Mouse (Mus musculus): ENCODE results near the gene Tfe3. TPM values are rescaled to one million over a fixed set of nuclear protein-coding genes. Genes with fewer than 3 reads are reported as not detected.
A peak's percentile ranks its signal among the peaks of the same experiment; 100 is the strongest.

Tfe3 gene
- polyA plus RNA-seq, 1 experiment from 2014 or later, result 15.0 TPM

- 76% methylated on average over 12 of the region's 12 CpGs for WGBS (ENCODE audit: insufficient replicate concordance)
- H3K4me3 ChIP-seq (ENCODE audit: low read depth, low read length), result no peak overlapping the region
- ATAC-seq (replicated peaks; ENCODE audit: insufficient number of reproducible peaks, low FRiP score, low TSS enrichment), result no peak
- H3K9ac ChIP-seq (ENCODE audit: low read depth, low read length), result no peak overlapping the region
- no peak overlapping the region for H3K27ac ChIP-seq (ENCODE audit: low read depth, low read length)
- H3K4me2 ChIP-seq, result no peak overlapping the region
- no peaks in the 10 kb centered on the region for H3K27me3 ChIP-seq (ENCODE audit: control insufficient read depth, insufficient read depth, low read length)
- H3K9me3 ChIP-seq (replicated peaks; ENCODE audit: control insufficient read depth, low read length), result no peaks in the 10 kb centered on the region
- peaks cover 3% of the 10 kb centered on the region; the same call in 1 of the 2 replicates for H3K4me1 ChIP-seq (ENCODE audit: control insufficient read depth, insufficient read depth, low read length)
- peaks cover 2% of the 10 kb centered on the region; the same call in 1 of the 2 replicates for H3K36me3 ChIP-seq (ENCODE audit: control insufficient read depth, insufficient read depth, low read length)
Measured at GRCm38 (mm10) chrX:7725841-7726240, 36.5 kb upstream of the Tfe3 start.

- no peaks in the 10 kb centered on the region for H3K9me3 ChIP-seq (replicated peaks; ENCODE audit: control insufficient read depth, low read length)
- H3K27me3 ChIP-seq (ENCODE audit: control insufficient read depth, insufficient read depth, low read length), result no peaks in the 10 kb centered on the region
- H3K4me2 ChIP-seq, result no peak overlapping the region
- H3K4me1 ChIP-seq (ENCODE audit: control insufficient read depth, insufficient read depth, low read length), result peaks cover 3% of the 10 kb centered on the region; the same call in 1 of the 2 replicates
- no peak for ATAC-seq (replicated peaks; ENCODE audit: insufficient number of reproducible peaks, low FRiP score, low TSS enrichment)
- H3K4me3 ChIP-seq (ENCODE audit: low read depth, low read length), result no peak overlapping the region
- H3K27ac ChIP-seq (ENCODE audit: low read depth, low read length), result no peak overlapping the region
- H3K9ac ChIP-seq (ENCODE audit: low read depth, low read length), result no peak overlapping the region
- WGBS (ENCODE audit: insufficient replicate concordance), result 88% methylated on average over 13 of the region's 13 CpGs
- H3K36me3 ChIP-seq (ENCODE audit: control insufficient read depth, insufficient read depth, low read length), result peaks cover 2% of the 10 kb centered on the region; the same call in 1 of the 2 replicates
Measured at GRCm38 (mm10) chrX:7727176-7727575, 35.2 kb upstream of the Tfe3 start.

- no peaks in the 10 kb centered on the region for H3K27me3 ChIP-seq (ENCODE audit: control insufficient read depth, insufficient read depth, low read length)
- no peak within 1 kb of the TSS for H3K27ac ChIP-seq (ENCODE audit: low read depth, low read length)
- H3K4me3 ChIP-seq (ENCODE audit: low read depth, low read length), result peak within 1 kb of the TSS; percentile 46
- H3K9ac ChIP-seq (ENCODE audit: low read depth, low read length), result peak within 1 kb of the TSS; percentile 58
- peak; percentile 84 for ATAC-seq (replicated peaks; ENCODE audit: insufficient number of reproducible peaks, low FRiP score, low TSS enrichment)
- peak within 1 kb of the TSS; percentile 62 for H3K4me2 ChIP-seq
- WGBS (ENCODE audit: insufficient replicate concordance), result 19% methylated on average over 42 of the region's 42 CpGs
- H3K36me3 ChIP-seq (ENCODE audit: control insufficient read depth, insufficient read depth, low read length), result peaks cover 2% of the 10 kb centered on the region; the same call in 1 of the 2 replicates
- no peaks in the 10 kb centered on the region for H3K9me3 ChIP-seq (replicated peaks; ENCODE audit: control insufficient read depth, low read length)
- no peaks in the 10 kb centered on the region for H3K4me1 ChIP-seq (ENCODE audit: control insufficient read depth, insufficient read depth, low read length)
Measured at GRCm38 (mm10) chrX:7728215-7728921, 34.0 kb upstream of the Tfe3 start, which contains the start of gene Praf2. Gene Praf2, plus strand, starts transcription at chrX:7728439.

GRCm38 (mm10) chrX:7728922-7729265, 33.5 kb upstream of the Tfe3 start:
- 28% methylated on average over 4 of the region's 4 CpGs for WGBS (ENCODE audit: insufficient replicate concordance)
- H3K4me1 ChIP-seq (ENCODE audit: control insufficient read depth, insufficient read depth, low read length), result no peaks in the 10 kb centered on the region
- no peak overlapping the region for H3K27ac ChIP-seq (ENCODE audit: low read depth, low read length)
- peak overlapping the region; percentile 62 for H3K4me2 ChIP-seq
- peaks cover 2% of the 10 kb centered on the region; the same call in 1 of the 2 replicates for H3K36me3 ChIP-seq (ENCODE audit: control insufficient read depth, insufficient read depth, low read length)
- no peak for ATAC-seq (replicated peaks; ENCODE audit: insufficient number of reproducible peaks, low FRiP score, low TSS enrichment)
- H3K27me3 ChIP-seq (ENCODE audit: control insufficient read depth, insufficient read depth, low read length), result no peaks in the 10 kb centered on the region
- no peaks in the 10 kb centered on the region for H3K9me3 ChIP-seq (replicated peaks; ENCODE audit: control insufficient read depth, low read length)
- peak overlapping the region; percentile 46 for H3K4me3 ChIP-seq (ENCODE audit: low read depth, low read length)
- H3K9ac ChIP-seq (ENCODE audit: low read depth, low read length), result peak overlapping the region; percentile 58

- no peaks in the 10 kb centered on the region for H3K9me3 ChIP-seq (replicated peaks; ENCODE audit: control insufficient read depth, low read length)
- H3K9ac ChIP-seq (ENCODE audit: low read depth, low read length), result no peak overlapping the region
- H3K36me3 ChIP-seq (ENCODE audit: control insufficient read depth, insufficient read depth, low read length), result no peaks in the 10 kb centered on the region
- 31% methylated on average over 24 of the region's 26 CpGs for WGBS (ENCODE audit: insufficient replicate concordance)
- H3K4me1 ChIP-seq (ENCODE audit: control insufficient read depth, insufficient read depth, low read length), result no peaks in the 10 kb centered on the region
- no peaks in the 10 kb centered on the region for H3K27me3 ChIP-seq (ENCODE audit: control insufficient read depth, insufficient read depth, low read length)
- peak overlapping the region; percentile 30 for H3K4me2 ChIP-seq
- H3K4me3 ChIP-seq (ENCODE audit: low read depth, low read length), result no peak overlapping the region
- no peak for ATAC-seq (replicated peaks; ENCODE audit: insufficient number of reproducible peaks, low FRiP score, low TSS enrichment)
- H3K27ac ChIP-seq (ENCODE audit: low read depth, low read length), result no peak overlapping the region
Measured at GRCm38 (mm10) chrX:7733571-7734156, 28.7 kb upstream of the Tfe3 start.

- H3K9me3 ChIP-seq (replicated peaks; ENCODE audit: control insufficient read depth, low read length), result no peaks in the 10 kb centered on the region
- no peak for ATAC-seq (replicated peaks; ENCODE audit: insufficient number of reproducible peaks, low FRiP score, low TSS enrichment)
- no peaks in the 10 kb centered on the region for H3K36me3 ChIP-seq (ENCODE audit: control insufficient read depth, insufficient read depth, low read length)
- no peak overlapping the region for H3K4me3 ChIP-seq (ENCODE audit: low read depth, low read length)
- no peaks in the 10 kb centered on the region for H3K27me3 ChIP-seq (ENCODE audit: control insufficient read depth, insufficient read depth, low read length)
- H3K4me2 ChIP-seq, result no peak overlapping the region
- H3K27ac ChIP-seq (ENCODE audit: low read depth, low read length), result no peak overlapping the region
- WGBS (ENCODE audit: insufficient replicate concordance), result 73% methylated on average over 14 of the region's 14 CpGs
- H3K9ac ChIP-seq (ENCODE audit: low read depth, low read length), result no peak overlapping the region
- H3K4me1 ChIP-seq (ENCODE audit: control insufficient read depth, insufficient read depth, low read length), result no peaks in the 10 kb centered on the region
Measured at GRCm38 (mm10) chrX:7739336-7740081, 22.9 kb upstream of the Tfe3 start.

- Histone ChIP-seq H3K4me1 (ENCODE audit: control insufficient read depth, insufficient read depth, low read length) (no peaks in the 10 kb centered on the region), H3K27ac (ENCODE audit: low read depth, low read length) (no peak overlapping the region), H3K9ac (ENCODE audit: low read depth, low read length) (no peak overlapping the region), H3K4me3 (ENCODE audit: low read depth, low read length) (no peak overlapping the region), H3K9me3 (replicated peaks; ENCODE audit: control insufficient read depth, low read length) (no peaks in the 10 kb centered on the region), H3K27me3 (ENCODE audit: control insufficient read depth, insufficient read depth, low read length) (no peaks in the 10 kb centered on the region), H3K36me3 (ENCODE audit: control insufficient read depth, insufficient read depth, low read length) (no peaks in the 10 kb centered on the region), H3K4me2 (no peak overlapping the region)
- WGBS (ENCODE audit: insufficient replicate concordance), result 46% methylated on average over 10 of the region's 10 CpGs
- ATAC-seq (replicated peaks; ENCODE audit: insufficient number of reproducible peaks, low FRiP score, low TSS enrichment), result no peak
Measured at GRCm38 (mm10) chrX:7740082-7740819, 22.1 kb upstream of the Tfe3 start.

- H3K4me1 ChIP-seq (ENCODE audit: control insufficient read depth, insufficient read depth, low read length), result no peaks in the 10 kb centered on the region
- H3K27me3 ChIP-seq (ENCODE audit: control insufficient read depth, insufficient read depth, low read length), result no peaks in the 10 kb centered on the region
- no peak overlapping the region for H3K4me3 ChIP-seq (ENCODE audit: low read depth, low read length)
- no peak overlapping the region for H3K9ac ChIP-seq (ENCODE audit: low read depth, low read length)
- WGBS (ENCODE audit: insufficient replicate concordance), result 47% methylated on average over 5 of the region's 5 CpGs
- H3K36me3 ChIP-seq (ENCODE audit: control insufficient read depth, insufficient read depth, low read length), result no peaks in the 10 kb centered on the region
- H3K27ac ChIP-seq (ENCODE audit: low read depth, low read length), result no peak overlapping the region
- no peak for ATAC-seq (replicated peaks; ENCODE audit: insufficient number of reproducible peaks, low FRiP score, low TSS enrichment)
- H3K4me2 ChIP-seq, result no peak overlapping the region
- no peaks in the 10 kb centered on the region for H3K9me3 ChIP-seq (replicated peaks; ENCODE audit: control insufficient read depth, low read length)
Measured at GRCm38 (mm10) chrX:7741103-7741502, 21.3 kb upstream of the Tfe3 start.

Data from heart, embryonic 11.5 days (tissue).